ENCODE assay signal across 21 mouse cellular contexts in the genomic region with DNA sequence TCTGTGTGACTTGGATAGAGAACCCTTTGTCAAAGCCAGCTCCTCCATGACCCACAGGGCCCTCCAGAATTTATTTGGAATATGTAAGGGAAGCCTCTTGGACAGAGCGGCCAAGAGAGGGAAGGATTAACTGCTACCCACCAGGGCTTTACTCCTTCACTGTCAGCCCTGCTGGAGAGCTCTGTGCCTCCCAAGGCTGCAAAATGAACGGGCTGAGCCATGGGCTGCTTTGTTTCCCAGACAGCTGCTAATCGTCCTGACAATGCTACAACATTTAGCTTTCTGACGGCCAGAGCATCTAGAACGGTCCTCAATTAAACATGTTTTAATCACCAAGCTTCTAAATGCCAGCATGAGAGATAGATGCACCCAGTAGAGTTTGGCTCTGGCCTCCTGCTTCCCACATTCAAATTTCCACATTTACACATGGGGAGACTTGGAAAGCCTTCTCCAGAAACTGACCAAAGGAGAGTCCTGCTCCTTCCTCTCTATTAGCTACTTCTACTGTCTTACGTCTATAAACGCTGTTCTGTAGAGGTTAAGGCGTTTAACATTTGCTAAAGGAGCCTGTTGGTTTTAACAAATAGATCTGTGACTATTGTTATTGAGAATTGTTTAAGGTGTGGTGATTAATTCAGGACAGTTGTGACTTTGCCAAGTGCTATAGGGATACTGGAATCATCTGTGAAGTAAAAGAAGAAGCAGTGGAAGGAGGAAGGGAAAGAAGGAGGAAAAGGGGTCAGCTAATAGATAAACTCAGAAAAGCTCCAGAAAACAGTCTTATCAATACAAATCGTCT.
A peak's percentile ranks its signal among the peaks of the same experiment; 100 is the strongest.
DNase-seq lines count a peak whose midpoint lies in the region; ATAC-seq and TF ChIP-seq lines count a peak whose summit lies in the region.
"Had no signal": no experiment of that assay in that cellular context is flagged by ENCODE, and none has a peak within 500 bp of the region (broad histone marks: within the 10 kb centered on the region; RNA-seq: fewer than 3 reads in every experiment).

No protein-coding gene starts in this region.

- H3K9ac ChIP-seq in forebrain, embryonic 12.5 days = no peak overlapping the region
- H3K9ac ChIP-seq in forebrain, embryonic 14.5 days (ENCODE audit: low read length) = no peak overlapping the region
- H3K9ac ChIP-seq in hindbrain, embryonic 13.5 days = no peak overlapping the region
- H3K9ac ChIP-seq in hindbrain, embryonic 16.5 days (ENCODE audit: low read depth, low read length) = no peak overlapping the region
- H3K9ac ChIP-seq in midbrain, embryonic 13.5 days (replicated peaks) = no peak overlapping the region
- H3K9ac ChIP-seq in midbrain, postnatal 0 days (replicated peaks; ENCODE audit: low read length, poor library complexity, severe bottlenecking) = no peak overlapping the region
- H3K9ac ChIP-seq: heart, embryonic 15.5 days; liver, postnatal 0 days; stomach, embryonic 15.5 days had no signal

- DNase-seq in forebrain, embryonic 14.5 days (ENCODE audit: low spot score) = no peak
- DNase-seq in midbrain, postnatal 0 days (ENCODE audit: low spot score) = no peak
- DNase-seq in thymus, adult 18-20 months = no peak
- DNase-seq: adrenal gland, adult 2 months; cerebellum, adult 11-12 months; kidney, adult 9 months; kidney, postnatal 14 days; layer of hippocampus, postnatal 36 days; liver, postnatal 0 days; thymus, postnatal 36 days had no signal

- ATAC-seq in forebrain, embryonic 12.5 days (ENCODE audit: low FRiP score) = no peak
- ATAC-seq in forebrain, embryonic 14.5 days = no peak
- ATAC-seq in hindbrain, embryonic 13.5 days (ENCODE audit: low FRiP score) = no peak
- ATAC-seq in hindbrain, embryonic 16.5 days = no peak
- no peak for ATAC-seq in midbrain, embryonic 13.5 days
- ATAC-seq in midbrain, postnatal 0 days (ENCODE audit: low FRiP score) = no peak
- ATAC-seq: intestine, embryonic 16.5 days; liver, postnatal 0 days; midbrain, embryonic 16.5 days had no signal

- H3K36me3 ChIP-seq in forebrain, embryonic 12.5 days (replicated peaks) = 0 out of 2 replicates have a peak, but pooled peaks cover 3% of the 10 kb centered on the region
- no peaks in the 10 kb centered on the region for H3K36me3 ChIP-seq in forebrain, embryonic 14.5 days (ENCODE audit: control insufficient read depth, insufficient read depth, low read length)
- no peaks in the 10 kb centered on the region for H3K36me3 ChIP-seq in hindbrain, embryonic 13.5 days
- no peaks in the 10 kb centered on the region for H3K36me3 ChIP-seq in hindbrain, embryonic 16.5 days (ENCODE audit: control insufficient read depth, insufficient read depth, low read length)
- no peaks in the 10 kb centered on the region for H3K36me3 ChIP-seq in midbrain, embryonic 13.5 days
- H3K36me3 ChIP-seq in midbrain, postnatal 0 days (ENCODE audit: insufficient read depth, low read length) = no peaks in the 10 kb centered on the region
- H3K36me3 ChIP-seq: heart, embryonic 15.5 days; stomach, embryonic 15.5 days had no signal

- no peaks in the 10 kb centered on the region for H3K9me3 ChIP-seq in forebrain, embryonic 12.5 days
- H3K9me3 ChIP-seq in forebrain, embryonic 14.5 days (replicated peaks; ENCODE audit: control insufficient read depth, low read length) = no peaks in the 10 kb centered on the region
- no peaks in the 10 kb centered on the region for H3K9me3 ChIP-seq in hindbrain, embryonic 13.5 days
- no peaks in the 10 kb centered on the region for H3K9me3 ChIP-seq in hindbrain, embryonic 16.5 days (ENCODE audit: control insufficient read depth, low read length)
- no peaks in the 10 kb centered on the region for H3K9me3 ChIP-seq in midbrain, embryonic 13.5 days
- H3K9me3 ChIP-seq in midbrain, postnatal 0 days (ENCODE audit: low read length) = no peaks in the 10 kb centered on the region
- H3K9me3 ChIP-seq: heart, embryonic 15.5 days; stomach, embryonic 15.5 days had no signal

- H3K4me2 ChIP-seq in forebrain, embryonic 12.5 days = no peak overlapping the region
- no peak overlapping the region for H3K4me2 ChIP-seq in forebrain, embryonic 14.5 days (ENCODE audit: low read length)
- H3K4me2 ChIP-seq in hindbrain, embryonic 13.5 days = no peak overlapping the region
- H3K4me2 ChIP-seq in hindbrain, embryonic 16.5 days (ENCODE audit: low read length) = no peak overlapping the region
- H3K4me2 ChIP-seq in midbrain, embryonic 13.5 days (replicated peaks) = no peak overlapping the region
- H3K4me2 ChIP-seq in midbrain, postnatal 0 days (ENCODE audit: low read depth, low read length, poor library complexity, severe bottlenecking) = no peak overlapping the region
- H3K4me2 ChIP-seq: liver, embryonic 11.5 days; stomach, embryonic 15.5 days had no signal

- no peak for TF ChIP-seq CTCF in midbrain, postnatal 0 days (IDR thresholded peaks at IDR 0.05)

- 34% methylated on average over 9 of the region's 9 CpGs for WGBS in forebrain, embryonic 12.5 days
- 24% methylated on average over 9 of the region's 9 CpGs for WGBS in forebrain, embryonic 14.5 days
- 34% methylated on average over 9 of the region's 9 CpGs for WGBS in hindbrain, embryonic 13.5 days
- 35% methylated on average over 9 of the region's 9 CpGs for WGBS in hindbrain, embryonic 16.5 days
- 22% methylated on average over 9 of the region's 9 CpGs for WGBS in midbrain, embryonic 13.5 days
- WGBS in midbrain, postnatal 0 days = 36% methylated on average over 9 of the region's 9 CpGs

- no peaks in the 10 kb centered on the region for H3K27me3 ChIP-seq in forebrain, embryonic 12.5 days
- no peaks in the 10 kb centered on the region for H3K27me3 ChIP-seq in forebrain, embryonic 14.5 days (replicated peaks; ENCODE audit: control insufficient read depth, insufficient read depth, low read length)
- no peaks in the 10 kb centered on the region for H3K27me3 ChIP-seq in hindbrain, embryonic 13.5 days
- no peaks in the 10 kb centered on the region for H3K27me3 ChIP-seq in hindbrain, embryonic 16.5 days (replicated peaks; ENCODE audit: control insufficient read depth, insufficient read depth, low read length)
- no peaks in the 10 kb centered on the region for H3K27me3 ChIP-seq in midbrain, embryonic 13.5 days
- H3K27me3 ChIP-seq in midbrain, postnatal 0 days (ENCODE audit: insufficient read depth, low read length) = no peaks in the 10 kb centered on the region
- H3K27me3 ChIP-seq: heart, embryonic 15.5 days; megakaryocyte, embryonic 14.5 days; stomach, embryonic 15.5 days had no signal

- H3K27ac ChIP-seq in forebrain, embryonic 12.5 days = 0 out of 2 replicates have a peak overlapping the region, but pooled peaks have one; percentile 25
- H3K27ac ChIP-seq in forebrain, embryonic 14.5 days (ENCODE audit: low read depth, low read length) = no peak overlapping the region
- 0 out of 2 replicates have a peak overlapping the region, but pooled peaks have one; percentile 30 for H3K27ac ChIP-seq in hindbrain, embryonic 13.5 days
- H3K27ac ChIP-seq in hindbrain, embryonic 16.5 days (ENCODE audit: low read depth, low read length) = no peak overlapping the region
- H3K27ac ChIP-seq in midbrain, embryonic 13.5 days = peak overlapping the region; percentile 51; the same call in 1 of the 2 replicates
- H3K27ac ChIP-seq in midbrain, postnatal 0 days (ENCODE audit: low read depth, low read length) = no peak overlapping the region
- H3K27ac ChIP-seq: heart, embryonic 15.5 days; hindbrain, postnatal 0 days; stomach, embryonic 15.5 days had no signal

- peaks cover 33% of the 10 kb centered on the region for H3K4me1 ChIP-seq in forebrain, embryonic 12.5 days
- peaks cover 29% of the 10 kb centered on the region for H3K4me1 ChIP-seq in forebrain, embryonic 14.5 days (ENCODE audit: control insufficient read depth, insufficient read depth, low read length)
- peaks cover 27% of the 10 kb centered on the region for H3K4me1 ChIP-seq in hindbrain, embryonic 13.5 days (replicated peaks)
- H3K4me1 ChIP-seq in hindbrain, embryonic 16.5 days (ENCODE audit: control insufficient read depth, insufficient read depth, low read depth, low read length) = peaks cover 4% of the 10 kb centered on the region
- H3K4me1 ChIP-seq in midbrain, embryonic 13.5 days (replicated peaks) = peaks cover 25% of the 10 kb centered on the region
- no peaks in the 10 kb centered on the region for H3K4me1 ChIP-seq in midbrain, postnatal 0 days (ENCODE audit: insufficient read depth, low read length)
- H3K4me1 ChIP-seq: megakaryocyte, embryonic 14.5 days; stomach, embryonic 15.5 days had no signal

- no peak overlapping the region for H3K4me3 ChIP-seq in forebrain, embryonic 12.5 days (replicated peaks)
- no peak overlapping the region for H3K4me3 ChIP-seq in forebrain, embryonic 14.5 days (ENCODE audit: low read depth, low read length)
- H3K4me3 ChIP-seq in hindbrain, embryonic 13.5 days = no peak overlapping the region
- no peak overlapping the region for H3K4me3 ChIP-seq in hindbrain, embryonic 16.5 days (ENCODE audit: low read length)
- no peak overlapping the region for H3K4me3 ChIP-seq in midbrain, embryonic 13.5 days (replicated peaks)
- H3K4me3 ChIP-seq in midbrain, postnatal 0 days (ENCODE audit: low read depth, low read length) = no peak overlapping the region
- H3K4me3 ChIP-seq: heart, embryonic 15.5 days; megakaryocyte, embryonic 14.5 days; stomach, embryonic 15.5 days had no signal

Comparison
In these comparisons a context has a peak if more than half of its experiments do, and no peak if none do; other contexts are left out.
1. H3K27ac ChIP-seq: peak in forebrain, embryonic 12.5 days (single experiment), hindbrain, embryonic 13.5 days (single experiment) and midbrain, embryonic 13.5 days (single experiment); none in forebrain, embryonic 14.5 days (single experiment), hindbrain, embryonic 16.5 days (single experiment) and midbrain, postnatal 0 days (single experiment).